Mouse (Mus musculus): ENCODE results near the gene Gm21190.
"Not testable (repeated sequence)": the region's sequence is repeated elsewhere in the genome, so short reads cannot be mapped to it uniquely, and the experiment has no call there.

The Gm21190 gene

DNA sequence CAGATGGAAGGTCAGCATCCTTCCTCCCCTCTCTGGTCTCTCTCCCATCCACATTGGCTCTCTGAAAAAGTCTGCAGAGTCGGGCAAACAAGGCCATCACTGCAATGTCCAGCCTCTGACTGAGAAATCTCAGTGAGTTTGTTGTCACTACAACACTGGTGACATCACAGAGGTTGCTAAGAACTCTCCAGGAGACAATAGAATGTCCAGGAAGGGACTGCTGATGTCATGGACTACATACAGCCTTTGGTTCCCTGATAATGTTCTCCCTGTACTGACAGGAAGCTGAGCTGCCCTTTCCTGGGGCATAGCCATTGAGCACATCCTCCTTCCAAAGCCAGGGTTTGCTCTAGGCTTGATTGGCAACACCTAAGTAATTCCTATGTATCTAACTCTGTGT, at the start of gene Gm21190:
TSS of gene Gm21190 (minus strand) at position 101 of the 400 bp plus-strand sequence.
- not testable (repeated sequence) for DNase-seq (ENCODE audit: low spot score)

- DNase-seq (ENCODE audit: low spot score) = not testable (repeated sequence)
Observed at GRCm38 (mm10) chr5:15577033-15577432, 48.0 kb upstream of the Gm21190 start, which contains the start of gene Gm21083. Gene Gm21083 (plus strand): TSS chr5:15577333.

GRCm38 (mm10) chr5:15573735-15574134, 44.7 kb upstream of the Gm21190 start:
- not testable (repeated sequence) for DNase-seq (ENCODE audit: low spot score)

DNA sequence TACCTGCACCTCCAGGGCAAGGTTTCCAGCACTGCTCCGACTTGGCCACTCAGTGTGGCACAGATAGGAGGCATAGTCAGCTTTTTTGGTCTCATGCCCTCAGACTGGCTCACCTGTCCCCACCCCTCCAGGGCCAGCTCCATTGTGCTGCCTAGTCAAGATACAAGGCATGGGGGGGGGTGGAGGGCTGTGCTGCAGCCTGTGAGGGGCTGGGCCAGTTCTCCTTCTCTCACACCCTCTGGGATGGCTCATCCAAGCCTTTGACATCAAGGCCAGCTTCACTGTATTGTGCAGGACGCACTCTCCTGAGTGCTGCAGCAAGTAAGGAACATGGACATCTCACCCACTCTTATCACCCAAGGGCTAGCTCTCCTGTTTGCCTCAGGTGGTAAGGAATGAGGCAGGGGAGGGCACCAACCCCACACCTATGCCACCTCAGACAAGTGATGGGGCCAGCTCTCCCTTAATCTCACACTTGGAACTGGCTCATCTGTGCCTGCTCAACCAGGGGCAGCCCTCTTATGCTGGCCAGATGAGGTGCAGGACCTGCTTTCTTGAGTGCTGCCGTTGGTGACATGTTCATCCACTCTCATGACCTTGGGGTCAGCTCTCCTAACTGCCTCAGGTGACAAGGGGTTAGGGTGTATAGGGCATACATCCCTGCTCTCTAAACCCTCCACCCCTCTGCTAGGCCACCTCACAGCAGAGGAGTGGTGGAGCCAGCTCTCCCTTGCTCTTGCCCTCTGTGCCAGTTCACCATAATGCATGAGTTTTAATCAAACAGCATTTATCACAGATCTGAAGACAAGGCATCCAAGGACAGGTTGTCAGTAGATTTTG, 32.6 kb upstream of the Gm21190 start:
- not testable (repeated sequence) for DNase-seq (ENCODE audit: low spot score)

- DNase-seq (ENCODE audit: low spot score) = not testable (repeated sequence)
Observed at GRCm38 (mm10) chr5:15558654-15559053, 29.6 kb upstream of the Gm21190 start.

DNA sequence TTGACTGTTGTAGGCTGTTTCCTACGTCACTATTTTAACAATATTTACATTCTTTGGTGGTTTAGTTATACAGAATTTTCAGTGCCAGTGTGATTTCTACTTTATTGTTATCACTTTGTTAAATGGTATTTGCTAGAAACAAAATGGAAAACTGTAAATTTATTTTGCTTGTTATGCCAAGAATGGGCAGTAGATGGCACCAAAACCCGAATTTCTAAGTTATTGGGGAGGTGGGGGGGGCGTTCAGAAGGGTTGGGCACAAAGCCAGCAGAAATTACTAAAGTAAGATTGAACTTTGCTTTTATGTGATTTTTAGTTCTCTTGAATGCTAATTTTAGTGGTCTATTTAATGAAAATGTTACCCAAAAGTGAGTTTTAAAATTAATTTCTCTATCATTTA, 20.6 kb upstream of the Gm21190 start:
- not testable (repeated sequence) for DNase-seq (ENCODE audit: low spot score)

- not testable (repeated sequence) for DNase-seq (ENCODE audit: low spot score)
Observed at GRCm38 (mm10) chr5:15549134-15549533, 20.1 kb upstream of the Gm21190 start.

GRCm38 (mm10) chr5:15548642-15549041, 19.6 kb upstream of the Gm21190 start:
- not testable (repeated sequence) for DNase-seq (ENCODE audit: low spot score)

- not testable (repeated sequence) for DNase-seq (ENCODE audit: low spot score)
Observed at GRCm38 (mm10) chr5:15522470-15522869, 6.6 kb downstream of the Gm21190 start.

GRCm38 (mm10) chr5:15522028-15522427, 7.0 kb downstream of the Gm21190 start:
- not testable (repeated sequence) for DNase-seq (ENCODE audit: low spot score)

GRCm38 (mm10) chr5:15520418-15520817, 8.6 kb downstream of the Gm21190 start:
- DNase-seq (ENCODE audit: low spot score) = not testable (repeated sequence)

DNA sequence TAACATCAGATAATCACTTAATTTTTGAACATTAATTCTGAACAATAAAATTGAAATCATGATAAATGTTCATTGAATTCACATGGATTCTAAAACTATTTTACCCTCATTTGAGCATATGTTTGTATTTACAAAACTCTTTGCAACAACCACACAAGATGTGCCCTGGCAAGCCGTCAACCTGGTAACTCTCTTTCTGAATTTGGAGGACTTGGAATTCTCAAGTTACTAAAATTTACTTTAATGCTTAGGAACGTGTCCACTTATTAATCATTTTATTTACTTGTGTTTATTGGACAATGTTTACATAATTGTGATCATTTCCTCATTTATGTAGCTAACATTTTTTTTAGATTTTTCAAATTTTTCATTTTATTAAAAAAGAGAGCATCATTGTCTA, 11.9 kb downstream of the Gm21190 start:
- DNase-seq (ENCODE audit: low spot score) = not testable (repeated sequence)

DNA sequence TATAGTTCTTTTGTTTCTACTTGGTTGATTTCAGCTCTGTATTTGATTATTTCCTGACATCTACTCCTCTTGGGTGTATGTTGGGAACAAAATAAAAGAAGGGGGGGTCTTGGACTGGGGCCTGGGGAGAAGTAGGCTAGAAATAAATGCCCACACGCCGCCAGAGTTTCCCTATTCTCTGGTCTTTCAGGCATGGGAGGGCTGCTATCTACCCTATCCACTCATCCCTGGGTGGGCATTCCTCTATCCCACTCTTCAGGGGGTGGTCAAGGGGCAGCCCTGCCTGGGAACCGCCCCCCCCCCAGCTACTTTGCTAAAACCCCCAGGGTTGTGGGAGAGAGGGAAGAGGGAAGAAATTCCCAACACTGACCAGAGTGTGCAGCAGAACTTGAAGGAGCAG, 16.8 kb downstream of the Gm21190 start:
- not testable (repeated sequence) for DNase-seq (ENCODE audit: low spot score)

DNA sequence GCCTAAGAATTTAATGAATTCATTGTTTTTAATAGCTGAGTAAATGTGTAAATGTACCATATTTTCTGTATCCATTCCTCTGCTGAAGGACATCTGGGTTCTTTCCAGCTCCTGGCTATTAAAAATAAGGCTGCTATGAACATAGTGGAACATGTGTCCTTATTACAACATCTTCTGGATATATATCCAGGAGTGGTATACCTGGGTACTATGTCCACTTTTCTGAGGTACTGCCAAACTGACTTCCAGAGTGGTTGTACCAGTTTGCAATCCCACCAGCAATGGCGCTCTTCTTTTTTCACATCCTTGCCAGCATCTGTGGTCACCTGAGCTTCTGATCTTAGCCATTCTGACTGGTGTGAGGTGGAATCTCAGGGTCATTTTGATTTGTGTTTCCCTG, 19.1 kb downstream of the Gm21190 start:
- not testable (repeated sequence) for DNase-seq (ENCODE audit: low spot score)

DNA sequence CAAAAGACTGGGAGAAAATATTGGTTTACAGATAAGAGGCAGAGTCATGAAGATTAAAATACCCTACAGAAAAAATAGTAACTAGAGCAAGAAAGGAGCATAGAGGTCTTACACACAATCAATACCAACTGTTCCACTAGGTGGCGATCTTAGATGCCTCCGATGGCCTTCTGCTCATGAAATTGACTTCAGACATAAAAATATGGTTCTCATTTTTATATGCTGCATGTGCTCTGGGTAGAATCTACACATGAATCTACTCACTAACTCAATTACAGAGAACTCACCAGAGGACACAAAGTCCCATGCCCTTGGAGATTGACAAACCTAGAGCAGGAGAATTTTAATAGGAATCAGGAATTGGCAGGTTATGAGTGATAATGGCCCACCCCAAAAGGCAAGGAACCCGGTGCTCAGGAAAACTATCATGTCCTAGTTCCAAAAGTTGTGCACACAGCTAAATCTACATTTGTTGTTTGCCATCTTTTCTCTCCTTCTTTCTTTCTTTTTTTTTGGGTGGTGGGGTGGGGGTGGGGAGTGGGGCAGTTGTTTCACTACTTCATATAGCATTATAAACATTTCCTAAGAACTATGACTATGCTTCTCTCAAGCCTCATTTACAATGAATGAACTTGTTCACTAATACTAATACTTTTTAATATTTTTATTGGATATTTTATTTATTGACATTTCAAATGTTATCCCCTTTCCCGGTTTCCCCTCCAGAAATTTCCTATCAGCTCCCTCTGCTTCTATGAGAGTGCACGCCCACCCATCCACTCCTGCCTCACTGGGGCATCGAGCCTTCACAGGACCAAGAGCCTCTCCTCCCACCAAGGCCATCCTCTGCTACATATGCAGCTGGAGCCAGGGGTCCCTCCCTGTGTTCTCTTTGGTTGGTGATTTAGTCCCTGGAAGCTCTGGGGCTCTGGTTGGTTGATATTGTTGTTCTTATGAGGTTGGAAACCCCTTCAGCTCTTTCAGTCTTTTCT, 20.3 kb downstream of the Gm21190 start:
- DNase-seq (ENCODE audit: low spot score) = not testable (repeated sequence)

- DNase-seq (ENCODE audit: low spot score) = not testable (repeated sequence)
Observed at GRCm38 (mm10) chr5:15507757-15508459, 21.1 kb downstream of the Gm21190 start.

DNA sequence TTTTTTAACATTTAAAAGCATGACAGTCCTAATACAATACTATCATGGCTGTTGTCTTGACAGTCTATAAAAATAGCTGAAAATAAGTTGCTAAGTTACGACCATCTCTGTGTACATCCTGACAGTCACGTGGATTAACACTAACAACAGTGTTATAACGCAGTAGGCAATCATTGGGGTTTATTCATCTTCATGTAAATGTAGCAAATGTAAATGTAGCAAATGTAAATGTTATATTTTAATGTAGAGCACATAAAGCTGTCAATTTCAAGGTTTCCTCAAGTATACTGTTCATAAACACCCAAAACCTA, 21.8 kb downstream of the Gm21190 start:
- DNase-seq (ENCODE audit: low spot score) = no peak

DNA sequence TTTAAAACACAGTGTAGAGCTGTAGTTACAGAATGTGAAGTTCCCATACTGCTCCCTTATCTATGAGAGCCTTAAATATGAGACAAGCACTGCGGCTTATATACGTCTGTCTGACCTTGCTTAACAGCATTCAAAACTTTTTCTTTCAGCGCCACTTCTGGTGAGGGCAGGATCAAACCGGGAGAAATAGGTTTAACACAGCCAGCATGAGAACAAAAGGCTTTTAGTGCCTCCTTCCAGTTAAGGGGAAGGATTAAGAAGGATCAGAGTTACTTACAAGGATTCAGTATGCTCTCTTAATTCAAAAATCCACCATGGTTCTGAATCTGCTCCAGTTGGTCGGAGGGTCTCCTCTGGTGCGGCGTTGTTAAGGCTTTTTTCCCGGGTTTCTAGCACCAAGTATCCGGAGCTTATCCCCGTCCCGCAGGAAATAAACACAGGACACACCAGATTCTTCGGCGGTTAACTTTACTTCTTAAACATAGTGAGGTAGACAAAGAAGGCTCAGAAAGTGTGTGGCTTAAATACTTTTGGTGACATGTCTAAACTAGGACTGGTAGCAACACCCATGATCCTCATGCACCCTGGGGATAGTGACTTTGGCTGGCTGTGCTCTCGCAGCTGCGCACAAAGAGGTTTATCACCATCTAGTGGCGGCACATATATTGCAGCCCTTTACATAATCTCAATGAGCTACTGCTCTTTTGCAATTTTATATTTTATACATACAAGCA, 22.3 kb downstream of the Gm21190 start:
- DNase-seq (ENCODE audit: low spot score) = no peak

- DNase-seq (ENCODE audit: low spot score) = not testable (repeated sequence)
Observed at GRCm38 (mm10) chr5:15498774-15499400, 30.1 kb downstream of the Gm21190 start.

DNA sequence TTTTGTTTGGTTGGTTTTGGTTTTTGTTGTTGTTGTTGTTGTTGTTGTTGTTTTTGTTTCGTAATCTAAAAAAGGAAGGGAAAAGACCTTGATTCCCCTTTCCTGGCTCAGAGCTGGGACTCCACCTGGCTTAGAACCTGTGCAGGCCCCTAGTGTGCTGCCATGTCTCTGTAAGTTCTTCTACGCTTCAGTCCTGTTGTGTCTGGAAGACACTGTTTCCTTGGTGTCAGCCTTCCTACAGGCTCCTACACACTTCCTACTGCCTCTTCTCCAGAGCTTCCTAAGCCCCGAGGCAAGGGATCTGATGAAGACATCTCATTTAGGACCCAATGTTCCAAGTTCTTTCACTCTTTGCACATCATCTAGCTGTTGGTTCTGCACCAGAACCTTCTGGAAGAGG, 30.7 kb downstream of the Gm21190 start:
- DNase-seq (ENCODE audit: low spot score) = not testable (repeated sequence)

DNA sequence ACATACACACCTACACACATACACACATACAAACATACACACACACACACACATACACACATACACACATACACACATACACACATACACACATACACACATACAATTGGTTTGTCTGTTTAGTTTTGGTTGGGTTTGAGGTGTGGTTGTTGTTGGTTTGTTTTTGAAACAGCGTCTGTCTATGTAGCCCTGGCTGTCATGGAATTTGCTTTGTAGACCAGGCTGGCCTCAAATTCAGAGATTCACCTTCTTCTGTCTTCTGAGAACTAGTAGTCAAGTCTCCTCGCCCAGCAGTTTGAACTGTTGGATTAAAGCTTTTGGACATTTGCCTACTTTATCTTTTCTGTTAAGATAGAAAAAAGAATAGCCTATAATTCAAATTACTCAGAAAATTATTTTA, 38.1 kb downstream of the Gm21190 start:
- DNase-seq (ENCODE audit: low spot score) = not testable (repeated sequence)

All from layer of hippocampus, adult 9-10 months (tissue).